Mouse (Mus musculus) hindbrain, embryonic 14.5 days (tissue): ENCODE results near the gene Phyhipl. TPM values are rescaled to one million over a fixed set of nuclear protein-coding genes. Genes with fewer than 3 reads are reported as not detected.

Experiments
- ATAC-seq: fragments of 200-750 bp; cut with Nextera tagmentation; 2 replicates; pipeline ENCODE4 v1.8.0; 2017; ENCODE audit warnings: moderate number of reproducible peaks, mild to moderate bottlenecking, moderate TSS enrichment, moderate library complexity; ENCODE audit not compliant: low FRiP score
- DNase-seq: peaks from one replicate; pipeline ENCODE4 v3.0.0-alpha.2; 2015; ENCODE audit warnings: low spot score
- H3K27ac ChIP-seq: fragments of 300-500 bp; sonication (generic); 2 replicates; pipeline ENCODE4 v1.5.1; 2014; ENCODE audit warnings: mild to moderate bottlenecking, moderate library complexity
- H3K27me3 ChIP-seq: fragments of 300-500 bp; sonication (generic); 2 replicates; pipeline ENCODE4 v1.6.1; 2014; ENCODE audit warnings: mild to moderate bottlenecking, low read length, mixed read lengths; ENCODE audit not compliant: control insufficient read depth, insufficient read depth
- H3K36me3 ChIP-seq: fragments of 300-500 bp; sonication (generic); replicated peaks from 2 replicates; pipeline ENCODE4 v1.6.1; 2014; ENCODE audit not compliant: control insufficient read depth, insufficient read depth
- H3K4me1 ChIP-seq: fragments of 300-500 bp; sonication (generic); replicated peaks from 2 replicates; pipeline ENCODE4 v1.6.1; 2014; ENCODE audit warnings: antibody characterized with exemption, low read length, mixed read lengths; ENCODE audit not compliant: control insufficient read depth, insufficient read depth
- H3K4me2 ChIP-seq: fragments of 300-500 bp; sonication (generic); replicated peaks from 2 replicates; pipeline ENCODE4 v1.6.1; 2014; ENCODE audit warnings: mild to moderate bottlenecking, moderate library complexity
- H3K4me3 ChIP-seq: fragments of 300-500 bp; sonication (generic); replicated peaks from 2 replicates; pipeline ENCODE4 v1.5.1; 2014; ENCODE audit warnings: mild to moderate bottlenecking, low read length
- H3K9ac ChIP-seq: fragments of 300-500 bp; sonication (generic); 2 replicates; pipeline ENCODE4 v1.6.1; 2014
- H3K9me3 ChIP-seq: fragments of 300-500 bp; sonication (generic); 2 replicates; pipeline ENCODE4 v1.6.1; 2016; ENCODE audit warnings: low read length; ENCODE audit not compliant: control insufficient read depth
- WGBS: fragments of 180-500 bp; shearing (Covaris S2); extraction: QIAGEN DNeasy Blood & Tissue Kit; methylation state at CpG from one replicate; pipeline ENCODE4 v1.1.7; 2014; 5-methylcytosine and 5-hydroxymethylcytosine counted together
- polyA plus RNA-seq: library from polyadenylated mRNA; unstranded; fragments of >200 nt; fragmentation: Nextera tagmentation; extraction: Ambion mirVana; gene quantifications from 2 replicates; pipeline ENCODE4 v1.2.1, GENCODE M21; 2014

The Phyhipl gene
- polyA plus RNA-seq, 1 experiment from 2014 or later = 287 TPM

GRCm38 (mm10) chr10:70683508-70683907 lies 27.7 kb upstream of the Phyhipl start:
- WGBS = 87% methylated on average over 4 of the region's 4 CpGs
- Histone ChIP-seq H3K27me3 (no peaks in the 10 kb centered on the region), H3K9me3 (no peaks in the 10 kb centered on the region), H3K36me3 (no peaks in the 10 kb centered on the region), H3K9ac (no peak overlapping the region), H3K4me3 (no peak overlapping the region), H3K4me2 (no peak overlapping the region), H3K27ac (no peak overlapping the region), H3K4me1 (no peaks in the 10 kb centered on the region)
- no peak for DNase-seq
- no peak for ATAC-seq

GRCm38 (mm10) chr10:70677946-70678345 lies 22.2 kb upstream of the Phyhipl start:
- Histone ChIP-seq H3K27me3 (no peaks in the 10 kb centered on the region), H3K9me3 (no peaks in the 10 kb centered on the region; the same call in 1 of the 2 replicates)
- WGBS = 80% methylated on average over 1 of the region's 1 CpGs

GRCm38 (mm10) chr10:70656272-70656671 lies 507 bp upstream of the Phyhipl start:
- H3K9me3 ChIP-seq = no peaks in the 10 kb centered on the region
- H3K4me2 ChIP-seq = no peak overlapping the region
- no peak overlapping the region for H3K9ac ChIP-seq
- no peaks in the 10 kb centered on the region for H3K36me3 ChIP-seq
- no peak overlapping the region for H3K4me3 ChIP-seq
- 22% methylated on average over 6 of the region's 6 CpGs for WGBS
- H3K27me3 ChIP-seq = no peaks in the 10 kb centered on the region
- ATAC-seq = no peak
- H3K27ac ChIP-seq = no peak overlapping the region
- H3K4me1 ChIP-seq = peaks cover 10% of the 10 kb centered on the region; the same call in 1 of the 2 replicates
- DNase-seq = no peak

More at GRCm38 (mm10) chr10:70677946-70678345, 22.2 kb upstream of the Phyhipl start:
- no peak for ATAC-seq
- Histone ChIP-seq H3K4me3 (no peak overlapping the region), H3K9ac (no peak overlapping the region), H3K27ac (no peak overlapping the region), H3K4me2 (no peak overlapping the region), H3K4me1 (no peaks in the 10 kb centered on the region), H3K36me3 (no peaks in the 10 kb centered on the region)
- DNase-seq = no peak

- Histone ChIP-seq H3K9me3 (no peaks in the 10 kb centered on the region), H3K4me3 (no peak overlapping the region), H3K9ac (no peak overlapping the region), H3K4me2 (no peak overlapping the region), H3K27ac (no peak overlapping the region), H3K27me3 (no peaks in the 10 kb centered on the region), H3K4me1 (peaks cover 10% of the 10 kb centered on the region; the same call in 1 of the 2 replicates), H3K36me3 (no peaks in the 10 kb centered on the region)
- WGBS = 66% methylated on average over 4 of the region's 4 CpGs
- ATAC-seq (no peak), DNase-seq (no peak)
Observed at GRCm38 (mm10) chr10:70654655-70655054, 1.1 kb downstream of the Phyhipl start.

GRCm38 (mm10) chr10:70654139-70654538 lies 1.6 kb downstream of the Phyhipl start:
- Histone ChIP-seq H3K27ac (no peak overlapping the region), H3K4me1 (peaks cover 10% of the 10 kb centered on the region; the same call in 1 of the 2 replicates), H3K27me3 (no peaks in the 10 kb centered on the region), H3K9me3 (no peaks in the 10 kb centered on the region), H3K9ac (no peak overlapping the region), H3K4me3 (no peak overlapping the region), H3K4me2 (no peak overlapping the region), H3K36me3 (no peaks in the 10 kb centered on the region)
- WGBS = 65% methylated on average over 3 of the region's 3 CpGs
- no peak for DNase-seq
- ATAC-seq = no peak

DNA sequence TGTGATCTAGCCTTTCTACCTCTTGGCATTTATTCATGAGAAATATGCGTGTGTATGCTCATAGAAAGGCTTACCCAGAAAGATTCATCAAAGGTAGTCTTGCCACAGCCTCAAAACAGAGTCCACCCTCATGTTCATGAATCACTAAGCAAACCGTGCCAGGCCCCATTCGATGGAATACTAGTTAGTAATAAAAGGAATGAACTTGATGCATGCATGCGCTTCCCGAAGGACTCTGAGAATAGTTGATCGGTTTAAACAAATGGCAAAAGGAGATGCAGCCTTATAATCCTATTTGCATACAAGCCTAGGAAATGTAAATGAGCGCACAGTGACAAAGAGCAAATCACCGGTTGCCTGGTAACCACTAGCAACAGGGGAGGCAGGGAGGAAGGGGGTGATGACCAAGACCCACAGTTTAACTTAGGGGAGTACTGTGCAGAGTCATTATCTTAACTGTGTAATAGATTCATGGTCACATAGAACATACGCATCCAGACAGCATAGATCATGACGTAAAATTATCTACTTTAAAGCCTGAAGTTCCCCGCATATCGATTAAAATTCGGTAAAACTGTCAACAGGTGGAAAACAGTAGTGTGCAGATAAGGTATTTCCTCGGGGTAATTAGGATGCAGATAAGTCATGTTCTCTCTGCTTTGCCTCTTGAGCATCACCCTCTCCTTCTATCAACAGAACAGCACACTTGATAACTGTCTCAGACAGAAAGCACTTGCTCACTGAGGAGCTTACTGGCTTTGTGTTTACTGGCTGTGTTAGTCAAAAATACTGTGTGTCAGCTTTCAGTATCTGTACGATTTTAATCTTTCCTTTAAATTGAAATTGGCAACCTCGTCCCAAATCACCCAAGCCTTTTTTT lies 3.8 kb downstream of the Phyhipl start:
- Histone ChIP-seq H3K9me3 (no peaks in the 10 kb centered on the region), H3K4me3 (no peak overlapping the region), H3K4me2 (peak overlapping the region; percentile 21; the same call in 1 of the 2 replicates), H3K9ac (no peak overlapping the region), H3K27ac (peak overlapping the region; percentile 18; the same call in 1 of the 2 replicates), H3K4me1 (peaks cover 10% of the 10 kb centered on the region; the same call in 1 of the 2 replicates), H3K27me3 (no peaks in the 10 kb centered on the region), H3K36me3 (no peaks in the 10 kb centered on the region)
- DNase-seq (no peak), ATAC-seq (peak; percentile 43; the same call in 1 of the 2 replicates)
- WGBS = 28% methylated on average over 16 of the region's 16 CpGs

- no peak for ATAC-seq
- Histone ChIP-seq H3K9ac (no peak overlapping the region), H3K4me2 (no peak overlapping the region), H3K4me1 (peaks cover 7% of the 10 kb centered on the region; the same call in 1 of the 2 replicates), H3K9me3 (no peaks in the 10 kb centered on the region), H3K4me3 (no peak overlapping the region), H3K36me3 (no peaks in the 10 kb centered on the region), H3K27ac (no peak overlapping the region), H3K27me3 (no peaks in the 10 kb centered on the region)
- DNase-seq = no peak
- 47% methylated on average over 5 of the region's 5 CpGs for WGBS
Observed at GRCm38 (mm10) chr10:70648831-70649230, 6.9 kb downstream of the Phyhipl start.

- 79% methylated on average over 9 of the region's 9 CpGs for WGBS
- H3K27ac ChIP-seq = no peak overlapping the region
- no peaks in the 10 kb centered on the region for H3K9me3 ChIP-seq
- H3K4me3 ChIP-seq = no peak overlapping the region
- no peaks in the 10 kb centered on the region for H3K4me1 ChIP-seq
- DNase-seq (no peak), ATAC-seq (no peak)
- H3K4me2 ChIP-seq = no peak overlapping the region
- H3K36me3 ChIP-seq = no peaks in the 10 kb centered on the region
- no peak overlapping the region for H3K9ac ChIP-seq
- no peaks in the 10 kb centered on the region for H3K27me3 ChIP-seq
Observed at GRCm38 (mm10) chr10:70643131-70643530, 12.6 kb downstream of the Phyhipl start.

GRCm38 (mm10) chr10:70640896-70641596 lies 14.7 kb downstream of the Phyhipl start:
- H3K4me1 ChIP-seq = no peaks in the 10 kb centered on the region
- no peak overlapping the region for H3K9ac ChIP-seq
- H3K27me3 ChIP-seq = no peaks in the 10 kb centered on the region
- DNase-seq (no peak), ATAC-seq (no peak)
- 58% methylated on average over 11 of the region's 11 CpGs for WGBS
- H3K4me2 ChIP-seq = no peak overlapping the region
- peak overlapping the region; percentile 23 for H3K27ac ChIP-seq
- H3K4me3 ChIP-seq = no peak overlapping the region
- H3K36me3 ChIP-seq = no peaks in the 10 kb centered on the region
- no peaks in the 10 kb centered on the region for H3K9me3 ChIP-seq
